Mouse (Mus musculus): ENCODE results near the gene Hip1. TPM values are rescaled to one million over a fixed set of nuclear protein-coding genes. Genes with fewer than 3 reads are reported as not detected.

Gene Hip1
- polyA plus RNA-seq, 1 experiment from 2014 or later: 5.9 TPM

- Histone ChIP-seq H3K36me3 (ENCODE audit: control insufficient read depth, insufficient read depth) (peaks cover 33% of the 10 kb centered on the region), H3K9me3 (ENCODE audit: control insufficient read depth) (0 out of 2 replicates have a peak, but pooled peaks cover 3% of the 10 kb centered on the region), H3K27me3 (replicated peaks; ENCODE audit: control insufficient read depth, insufficient read depth, low read length) (no peaks in the 10 kb centered on the region), H3K4me2 (replicated peaks; ENCODE audit: low read depth) (no peak overlapping the region), H3K27ac (ENCODE audit: low read depth, low read length) (no peak overlapping the region), H3K9ac (ENCODE audit: low read depth, low read length) (no peak overlapping the region), H3K4me1 (replicated peaks; ENCODE audit: control insufficient read depth, insufficient read depth, low read length) (no peaks in the 10 kb centered on the region), H3K4me3 (ENCODE audit: low read depth, low read length) (no peak overlapping the region)
- no peak for TF ChIP-seq CTCF (IDR thresholded peaks at IDR 0.05; ENCODE audit: low read depth)
- no peak for ATAC-seq
- 78% methylated on average over 6 of the region's 6 CpGs for WGBS
These were observed 113.8 kb downstream of the Hip1 start for GRCm38 (mm10) chr5:135431111-135431510.

- H3K36me3 ChIP-seq (ENCODE audit: control insufficient read depth, insufficient read depth): peaks cover 36% of the 10 kb centered on the region
- no peaks in the 10 kb centered on the region for H3K4me1 ChIP-seq (replicated peaks; ENCODE audit: control insufficient read depth, insufficient read depth, low read length)
- WGBS: 75% methylated on average over 5 of the region's 5 CpGs
- no peak for ATAC-seq
- no peak overlapping the region for H3K4me2 ChIP-seq (replicated peaks; ENCODE audit: low read depth)
- H3K27me3 ChIP-seq (replicated peaks; ENCODE audit: control insufficient read depth, insufficient read depth, low read length): no peaks in the 10 kb centered on the region
- no peak overlapping the region; the same call in 1 of the 2 replicates for H3K27ac ChIP-seq (ENCODE audit: low read depth, low read length)
- no peak overlapping the region for H3K9ac ChIP-seq (ENCODE audit: low read depth, low read length)
- TF ChIP-seq CTCF (IDR thresholded peaks at IDR 0.05; ENCODE audit: low read depth): peak; percentile 62
- H3K4me3 ChIP-seq (ENCODE audit: low read depth, low read length): no peak overlapping the region
- 0 out of 2 replicates have a peak, but pooled peaks cover 1% of the 10 kb centered on the region for H3K9me3 ChIP-seq (ENCODE audit: control insufficient read depth)
These were observed 116.1 kb downstream of the Hip1 start for GRCm38 (mm10) chr5:135428786-135429185.

GRCm38 (mm10) chr5:135410266-135410665 is 134.7 kb downstream of the Hip1 start:
- Histone ChIP-seq H3K36me3 (ENCODE audit: control insufficient read depth, insufficient read depth) (peaks cover 9% of the 10 kb centered on the region), H3K27ac (ENCODE audit: low read depth, low read length) (no peak overlapping the region), H3K9ac (ENCODE audit: low read depth, low read length) (no peak overlapping the region), H3K9me3 (ENCODE audit: control insufficient read depth) (no peaks in the 10 kb centered on the region), H3K4me2 (replicated peaks; ENCODE audit: low read depth) (no peak overlapping the region), H3K4me1 (replicated peaks; ENCODE audit: control insufficient read depth, insufficient read depth, low read length) (no peaks in the 10 kb centered on the region), H3K4me3 (ENCODE audit: low read depth, low read length) (no peak overlapping the region), H3K27me3 (replicated peaks; ENCODE audit: control insufficient read depth, insufficient read depth, low read length) (no peaks in the 10 kb centered on the region)
- ATAC-seq: no peak
- 96% methylated on average over 9 of the region's 9 CpGs for WGBS
- TF ChIP-seq CTCF (IDR thresholded peaks at IDR 0.05; ENCODE audit: low read depth): no peak

GRCm38 (mm10) chr5:135408114-135408513 is 136.8 kb downstream of the Hip1 start:
- Histone ChIP-seq H3K9me3 (ENCODE audit: control insufficient read depth) (no peaks in the 10 kb centered on the region), H3K9ac (ENCODE audit: low read depth, low read length) (no peak overlapping the region), H3K4me3 (ENCODE audit: low read depth, low read length) (no peak overlapping the region), H3K27me3 (replicated peaks; ENCODE audit: control insufficient read depth, insufficient read depth, low read length) (no peaks in the 10 kb centered on the region), H3K36me3 (ENCODE audit: control insufficient read depth, insufficient read depth) (peaks cover 9% of the 10 kb centered on the region), H3K27ac (ENCODE audit: low read depth, low read length) (no peak overlapping the region), H3K4me1 (replicated peaks; ENCODE audit: control insufficient read depth, insufficient read depth, low read length) (no peaks in the 10 kb centered on the region), H3K4me2 (replicated peaks; ENCODE audit: low read depth) (no peak overlapping the region)
- TF ChIP-seq CTCF (IDR thresholded peaks at IDR 0.05; ENCODE audit: low read depth): no peak
- no peak for ATAC-seq
- 80% methylated on average over 4 of the region's 4 CpGs for WGBS

- WGBS: 56% methylated on average over 9 of the region's 9 CpGs
- Histone ChIP-seq H3K9me3 (ENCODE audit: control insufficient read depth) (no peaks in the 10 kb centered on the region), H3K4me1 (replicated peaks; ENCODE audit: control insufficient read depth, insufficient read depth, low read length) (no peaks in the 10 kb centered on the region), H3K27me3 (replicated peaks; ENCODE audit: control insufficient read depth, insufficient read depth, low read length) (no peaks in the 10 kb centered on the region), H3K27ac (ENCODE audit: low read depth, low read length) (peak overlapping the region; percentile 51; the same call in 1 of the 2 replicates), H3K36me3 (ENCODE audit: control insufficient read depth, insufficient read depth) (peaks cover 6% of the 10 kb centered on the region; the same call in 1 of the 2 replicates), H3K4me3 (ENCODE audit: low read depth, low read length) (no peak overlapping the region), H3K9ac (ENCODE audit: low read depth, low read length) (no peak overlapping the region), H3K4me2 (replicated peaks; ENCODE audit: low read depth) (no peak overlapping the region)
- TF ChIP-seq CTCF (IDR thresholded peaks at IDR 0.05; ENCODE audit: low read depth): no peak
- ATAC-seq: peak; percentile 93
These were observed 139.5 kb downstream of the Hip1 start for GRCm38 (mm10) chr5:135405437-135405836.

GRCm38 (mm10) chr5:135404623-135405022 is 140.3 kb downstream of the Hip1 start:
- Histone ChIP-seq H3K27ac (ENCODE audit: low read depth, low read length) (no peak overlapping the region; the same call in 1 of the 2 replicates), H3K27me3 (replicated peaks; ENCODE audit: control insufficient read depth, insufficient read depth, low read length) (no peaks in the 10 kb centered on the region), H3K36me3 (ENCODE audit: control insufficient read depth, insufficient read depth) (peaks cover 3% of the 10 kb centered on the region; the same call in 1 of the 2 replicates), H3K4me2 (replicated peaks; ENCODE audit: low read depth) (no peak overlapping the region), H3K4me1 (replicated peaks; ENCODE audit: control insufficient read depth, insufficient read depth, low read length) (no peaks in the 10 kb centered on the region), H3K9ac (ENCODE audit: low read depth, low read length) (no peak overlapping the region), H3K4me3 (ENCODE audit: low read depth, low read length) (no peak overlapping the region), H3K9me3 (ENCODE audit: control insufficient read depth) (no peaks in the 10 kb centered on the region)
- ATAC-seq: no peak
- WGBS: 47% methylated on average over 20 of the region's 20 CpGs
- no peak for TF ChIP-seq CTCF (IDR thresholded peaks at IDR 0.05; ENCODE audit: low read depth)

GRCm38 (mm10) chr5:135400244-135400643 is 144.7 kb downstream of the Hip1 start:
- Histone ChIP-seq H3K4me2 (replicated peaks; ENCODE audit: low read depth) (no peak overlapping the region), H3K4me3 (ENCODE audit: low read depth, low read length) (no peak overlapping the region), H3K36me3 (ENCODE audit: control insufficient read depth, insufficient read depth) (no peaks in the 10 kb centered on the region; the same call in 1 of the 2 replicates), H3K4me1 (replicated peaks; ENCODE audit: control insufficient read depth, insufficient read depth, low read length) (no peaks in the 10 kb centered on the region), H3K9ac (ENCODE audit: low read depth, low read length) (no peak overlapping the region), H3K27me3 (replicated peaks; ENCODE audit: control insufficient read depth, insufficient read depth, low read length) (no peaks in the 10 kb centered on the region), H3K9me3 (ENCODE audit: control insufficient read depth) (no peaks in the 10 kb centered on the region), H3K27ac (ENCODE audit: low read depth, low read length) (no peak overlapping the region)
- peak; percentile 98 for TF ChIP-seq CTCF (IDR thresholded peaks at IDR 0.05; ENCODE audit: low read depth)
- ATAC-seq: no peak; the same call in 1 of the 2 replicates
- 2% methylated on average over 2 of the region's 2 CpGs for WGBS

Measured in intestine, postnatal 0 days (tissue).